Mouse (Mus musculus) liver, adult 2 months (tissue): ENCODE results near the gene C2cd3.

Source experiments
- CTCF ChIP-seq: fragments of 200-500 bp; IDR thresholded peaks from 2 replicates; pipeline ENCODE4 v1.5.1; 2011; ENCODE audit warnings: low read depth, low read length, control low read depth
- POLR2A ChIP-seq: fragments of 200-500 bp; IDR thresholded peaks from 2 replicates; pipeline ENCODE4 v1.6.1; 2011; ENCODE audit warnings: low read length, control low read depth; ENCODE audit not compliant: insufficient read depth; ENCODE audit errors: extremely low read depth

GRCm38 (mm10) chr7:100381161-100381560 lies 9.1 kb downstream of the C2cd3 start:
- TF ChIP-seq POLR2A, result no peak
- TF ChIP-seq CTCF, result no peak
